Mouse (Mus musculus) neural tube, embryonic 13.5 days (tissue): ENCODE measurements around the gene Tbc1d14. TPM values are rescaled to one million over a fixed set of nuclear protein-coding genes. Genes with fewer than 3 reads are reported as not detected.

Source experiments
- ATAC-seq: fragments of 200-750 bp; cut with Nextera tagmentation; 2 replicates; pipeline ENCODE4 v1.8.0; 2017; ENCODE audit warnings: low read depth, mild to moderate bottlenecking, moderate TSS enrichment, moderate library complexity
- H3K27ac ChIP-seq: fragments of 300-500 bp; sonication (generic); replicated peaks from 2 replicates; pipeline ENCODE4 v1.5.1; 2015; ENCODE audit warnings: moderate library complexity, mild to moderate bottlenecking, inconsistent platforms
- H3K27me3 ChIP-seq: fragments of 300-500 bp; sonication (generic); 2 replicates; pipeline ENCODE4 v1.6.1; 2015; ENCODE audit warnings: mild to moderate bottlenecking, inconsistent platforms
- H3K36me3 ChIP-seq: fragments of 300-500 bp; sonication (generic); 2 replicates; pipeline ENCODE4 v1.6.1; 2015; ENCODE audit warnings: mild to moderate bottlenecking, inconsistent platforms
- H3K4me1 ChIP-seq: fragments of 300-500 bp; sonication (generic); replicated peaks from 2 replicates; pipeline ENCODE4 v1.6.1; 2015; ENCODE audit warnings: inconsistent platforms
- H3K4me2 ChIP-seq: fragments of 300-500 bp; sonication (generic); 2 replicates; pipeline ENCODE4 v1.6.1; 2015; ENCODE audit warnings: inconsistent platforms, mild to moderate bottlenecking, moderate library complexity
- H3K4me3 ChIP-seq: fragments of 300-500 bp; sonication (generic); 2 replicates; pipeline ENCODE4 v1.5.1; 2015; ENCODE audit warnings: mild to moderate bottlenecking, inconsistent platforms
- H3K9ac ChIP-seq: fragments of 300-500 bp; sonication (generic); 2 replicates; pipeline ENCODE4 v1.6.1; 2015; ENCODE audit warnings: moderate library complexity, mild to moderate bottlenecking, inconsistent platforms
- H3K9me3 ChIP-seq: fragments of 300-500 bp; sonication (generic); 2 replicates; pipeline ENCODE4 v1.6.1; 2016; ENCODE audit warnings: inconsistent platforms
- WGBS: fragments of 180-500 bp; shearing (Covaris S2); methylation state at CpG from one replicate; pipeline ENCODE4 v1.1.7; 2015; 5-methylcytosine and 5-hydroxymethylcytosine counted together
- polyA plus RNA-seq: library from polyadenylated mRNA; unstranded; fragments of >200 nt; fragmentation: Nextera tagmentation; extraction: Ambion mirVana; gene quantifications from 2 replicates; pipeline ENCODE4 v1.2.1, GENCODE M21; 2015

Gene Tbc1d14
- polyA plus RNA-seq = 63.8 and 64.0 TPM in 2 replicates

- no peaks in the 10 kb centered on the region for H3K9me3 ChIP-seq
- ATAC-seq = no peak
- WGBS = 78% methylated on average over 5 of the region's 5 CpGs
- no peak within 1 kb of the TSS for H3K27ac ChIP-seq
- no peaks in the 10 kb centered on the region for H3K27me3 ChIP-seq
- H3K4me1 ChIP-seq = no peaks in the 10 kb centered on the region
- H3K4me2 ChIP-seq = no peak within 1 kb of the TSS
- H3K9ac ChIP-seq = no peak within 1 kb of the TSS
- H3K4me3 ChIP-seq = no peak within 1 kb of the TSS
- no peaks in the 10 kb centered on the region; the same call in 1 of the 2 replicates for H3K36me3 ChIP-seq
These were observed at the start of gene Tbc1d14 for GRCm38 (mm10) chr5:36593176-36593575. Gene Tbc1d14, minus strand, starts transcription at chr5:36593276.

- Histone ChIP-seq H3K9me3 (no peaks in the 10 kb centered on the region), H3K4me1 (0 out of 2 replicates have a peak, but pooled peaks cover 12% of the 10 kb centered on the region), H3K4me3 (no peak overlapping the region), H3K4me2 (no peak overlapping the region), H3K27ac (no peak overlapping the region), H3K9ac (no peak overlapping the region), H3K36me3 (peaks cover 24% of the 10 kb centered on the region), H3K27me3 (no peaks in the 10 kb centered on the region)
- 79% methylated on average over 5 of the region's 5 CpGs for WGBS
- ATAC-seq = no peak
These were observed 32.5 kb upstream of the Tbc1d14 start for GRCm38 (mm10) chr5:36625612-36626011.

GRCm38 (mm10) chr5:36623670-36624069 is 30.6 kb upstream of the Tbc1d14 start:
- H3K27me3 ChIP-seq = no peaks in the 10 kb centered on the region
- peaks cover 21% of the 10 kb centered on the region for H3K36me3 ChIP-seq
- no peak overlapping the region for H3K9ac ChIP-seq
- H3K4me2 ChIP-seq = no peak overlapping the region
- H3K9me3 ChIP-seq = no peaks in the 10 kb centered on the region
- H3K4me1 ChIP-seq = 0 out of 2 replicates have a peak, but pooled peaks cover 12% of the 10 kb centered on the region
- WGBS = 84% methylated on average over 5 of the region's 5 CpGs
- H3K4me3 ChIP-seq = no peak overlapping the region
- H3K27ac ChIP-seq = no peak overlapping the region
- no peak for ATAC-seq

- no peak overlapping the region for H3K9ac ChIP-seq
- 81% methylated on average over 5 of the region's 5 CpGs for WGBS
- no peak overlapping the region for H3K27ac ChIP-seq
- no peaks in the 10 kb centered on the region for H3K9me3 ChIP-seq
- no peak overlapping the region for H3K4me2 ChIP-seq
- no peaks in the 10 kb centered on the region for H3K27me3 ChIP-seq
- no peak overlapping the region for H3K4me3 ChIP-seq
- 0 out of 2 replicates have a peak, but pooled peaks cover 6% of the 10 kb centered on the region for H3K4me1 ChIP-seq
- H3K36me3 ChIP-seq = peaks cover 32% of the 10 kb centered on the region
- no peak for ATAC-seq
These were observed 28.0 kb upstream of the Tbc1d14 start for GRCm38 (mm10) chr5:36621058-36621449.

GRCm38 (mm10) chr5:36620409-36621057 is 27.5 kb upstream of the Tbc1d14 start:
- 88% methylated on average over 8 of the region's 8 CpGs for WGBS
- Histone ChIP-seq H3K9ac (no peak overlapping the region), H3K36me3 (peaks cover 38% of the 10 kb centered on the region), H3K4me2 (no peak overlapping the region), H3K27me3 (no peaks in the 10 kb centered on the region), H3K4me1 (0 out of 2 replicates have a peak, but pooled peaks cover 3% of the 10 kb centered on the region), H3K9me3 (no peaks in the 10 kb centered on the region), H3K27ac (no peak overlapping the region), H3K4me3 (no peak overlapping the region)
- no peak for ATAC-seq

- Histone ChIP-seq H3K9me3 (no peaks in the 10 kb centered on the region), H3K4me1 (0 out of 2 replicates have a peak, but pooled peaks cover 3% of the 10 kb centered on the region), H3K4me2 (no peak overlapping the region), H3K4me3 (no peak overlapping the region), H3K27me3 (no peaks in the 10 kb centered on the region), H3K36me3 (peaks cover 54% of the 10 kb centered on the region), H3K9ac (no peak overlapping the region), H3K27ac (no peak overlapping the region)
- WGBS = 91% methylated on average over 5 of the region's 5 CpGs
- ATAC-seq = no peak
These were observed 25.8 kb upstream of the Tbc1d14 start for GRCm38 (mm10) chr5:36618890-36619289.

GRCm38 (mm10) chr5:36618356-36618755 is 25.3 kb upstream of the Tbc1d14 start:
- Histone ChIP-seq H3K4me3 (no peak overlapping the region), H3K4me2 (no peak overlapping the region), H3K27me3 (no peaks in the 10 kb centered on the region), H3K9me3 (no peaks in the 10 kb centered on the region), H3K36me3 (peaks cover 59% of the 10 kb centered on the region), H3K9ac (no peak overlapping the region), H3K4me1 (0 out of 2 replicates have a peak, but pooled peaks cover 3% of the 10 kb centered on the region), H3K27ac (no peak overlapping the region)
- 80% methylated on average over 4 of the region's 4 CpGs for WGBS
- ATAC-seq = no peak

- no peaks in the 10 kb centered on the region for H3K4me1 ChIP-seq
- H3K9ac ChIP-seq = no peak overlapping the region
- H3K27me3 ChIP-seq = no peaks in the 10 kb centered on the region
- peaks cover 87% of the 10 kb centered on the region for H3K36me3 ChIP-seq
- ATAC-seq = no peak
- H3K4me3 ChIP-seq = no peak overlapping the region
- H3K4me2 ChIP-seq = no peak overlapping the region
- 80% methylated on average over 4 of the region's 4 CpGs for WGBS
- H3K27ac ChIP-seq = no peak overlapping the region
- no peaks in the 10 kb centered on the region for H3K9me3 ChIP-seq
These were observed 21.0 kb upstream of the Tbc1d14 start for GRCm38 (mm10) chr5:36614124-36614523.

GRCm38 (mm10) chr5:36608939-36609499 is 15.9 kb upstream of the Tbc1d14 start:
- Histone ChIP-seq H3K9ac (no peak overlapping the region), H3K4me3 (no peak overlapping the region), H3K36me3 (peaks cover 81% of the 10 kb centered on the region), H3K27ac (no peak overlapping the region), H3K4me1 (no peaks in the 10 kb centered on the region), H3K4me2 (no peak overlapping the region), H3K9me3 (no peaks in the 10 kb centered on the region), H3K27me3 (no peaks in the 10 kb centered on the region)
- ATAC-seq = no peak
- 96% methylated on average over 2 of the region's 2 CpGs for WGBS

GRCm38 (mm10) chr5:36603031-36603430 is 10.0 kb upstream of the Tbc1d14 start:
- WGBS = 89% methylated on average over 5 of the region's 5 CpGs
- H3K4me1 ChIP-seq = no peaks in the 10 kb centered on the region
- peaks cover 91% of the 10 kb centered on the region for H3K36me3 ChIP-seq
- no peak overlapping the region for H3K4me2 ChIP-seq
- no peak overlapping the region for H3K27ac ChIP-seq
- H3K9ac ChIP-seq = no peak overlapping the region
- no peaks in the 10 kb centered on the region for H3K9me3 ChIP-seq
- ATAC-seq = no peak
- no peak overlapping the region for H3K4me3 ChIP-seq
- no peaks in the 10 kb centered on the region for H3K27me3 ChIP-seq

GRCm38 (mm10) chr5:36602028-36602427 is 9.0 kb upstream of the Tbc1d14 start:
- no peaks in the 10 kb centered on the region for H3K9me3 ChIP-seq
- ATAC-seq = no peak
- H3K27ac ChIP-seq = no peak overlapping the region
- H3K4me3 ChIP-seq = no peak overlapping the region
- 91% methylated on average over 9 of the region's 9 CpGs for WGBS
- H3K4me2 ChIP-seq = no peak overlapping the region
- H3K4me1 ChIP-seq = no peaks in the 10 kb centered on the region
- H3K36me3 ChIP-seq = peaks cover 83% of the 10 kb centered on the region
- no peaks in the 10 kb centered on the region for H3K27me3 ChIP-seq
- no peak overlapping the region for H3K9ac ChIP-seq

GRCm38 (mm10) chr5:36601492-36601891 is 8.4 kb upstream of the Tbc1d14 start:
- Histone ChIP-seq H3K4me1 (no peaks in the 10 kb centered on the region), H3K27ac (no peak overlapping the region), H3K27me3 (no peaks in the 10 kb centered on the region), H3K4me2 (no peak overlapping the region), H3K36me3 (peaks cover 77% of the 10 kb centered on the region), H3K9me3 (no peaks in the 10 kb centered on the region), H3K4me3 (no peak overlapping the region), H3K9ac (no peak overlapping the region)
- ATAC-seq = no peak
- 96% methylated on average over 7 of the region's 7 CpGs for WGBS
